Mouse (Mus musculus) mouse trophoblast stem cell (cell line): ENCODE results near the gene Mfsd1.

Source experiments
- in situ Hi-C, 2 experiments: fragments of 300-500 bp; cut with MseI, MboI; formaldehyde crosslinking; loops; 2 replicates in 1 of 2; 3 replicates in 1 of 2; pipeline ENCODE4 v1.15.1; 2025

Gene Mfsd1

DNA sequence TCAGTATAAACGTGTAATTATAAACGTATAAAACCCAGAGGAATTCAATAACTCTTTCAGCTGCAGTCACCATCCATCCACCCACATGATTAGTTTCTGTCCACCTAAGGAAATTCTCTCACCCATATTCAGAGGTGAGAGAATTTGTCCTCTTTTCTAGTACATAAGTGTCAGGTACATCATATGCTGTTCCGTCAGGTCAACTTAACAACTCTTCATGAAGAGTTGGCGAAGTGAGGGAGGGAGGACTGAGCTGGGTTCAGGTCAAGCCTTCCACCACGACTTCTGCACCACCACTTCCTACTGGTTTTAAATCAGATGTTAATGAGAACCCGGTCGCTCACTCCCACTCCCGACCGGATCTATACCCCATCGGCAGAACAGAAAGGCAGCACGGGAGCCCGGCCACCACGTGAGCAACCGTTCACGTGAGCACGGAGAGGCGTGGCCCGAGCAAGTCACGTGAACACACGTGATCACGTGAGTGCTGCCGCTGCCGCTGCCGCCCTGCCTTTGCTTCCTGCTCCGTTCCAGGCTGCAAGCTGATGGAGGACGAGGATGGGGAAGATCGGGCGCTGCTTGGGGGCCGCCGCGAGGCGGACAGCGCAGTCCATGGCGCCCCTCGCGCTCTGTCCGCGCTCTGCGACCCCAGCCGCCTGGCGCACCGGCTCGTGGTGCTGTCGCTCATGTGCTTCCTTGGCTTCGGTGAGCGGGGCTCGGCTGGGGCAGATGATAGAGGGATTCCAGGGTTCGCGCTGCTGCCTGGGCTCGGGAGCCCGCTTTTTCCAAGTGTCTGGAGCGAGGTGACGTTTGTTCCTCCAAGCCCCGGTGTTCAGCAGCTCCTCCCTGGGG lies at the start of gene Mfsd1:
Mfsd1 (plus strand) TSS at position 469 of the 852 bp plus-strand sequence.
- in situ Hi-C loops = no loop called here

DNA sequence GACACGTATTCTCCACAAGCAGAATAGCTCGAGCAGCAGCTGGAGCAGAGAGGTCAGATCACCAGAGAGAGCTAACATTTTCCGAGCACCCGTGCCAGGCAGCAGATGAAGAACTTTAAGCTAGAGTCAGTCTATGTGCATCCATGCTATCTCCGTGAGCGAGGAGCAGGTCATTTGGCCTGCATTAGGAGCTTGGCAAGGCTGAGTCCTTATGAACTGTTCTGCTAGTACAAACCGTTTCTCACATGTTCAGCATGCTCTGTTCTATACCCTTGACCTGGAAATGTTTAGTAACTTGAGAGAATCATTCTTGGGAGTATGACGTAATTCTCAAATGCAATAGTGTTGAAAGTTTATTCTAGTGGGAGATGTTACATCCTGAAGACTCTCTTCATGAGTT lies 38.9 kb upstream of the Mfsd1 start:
- in situ Hi-C loops = no loop called here

DNA sequence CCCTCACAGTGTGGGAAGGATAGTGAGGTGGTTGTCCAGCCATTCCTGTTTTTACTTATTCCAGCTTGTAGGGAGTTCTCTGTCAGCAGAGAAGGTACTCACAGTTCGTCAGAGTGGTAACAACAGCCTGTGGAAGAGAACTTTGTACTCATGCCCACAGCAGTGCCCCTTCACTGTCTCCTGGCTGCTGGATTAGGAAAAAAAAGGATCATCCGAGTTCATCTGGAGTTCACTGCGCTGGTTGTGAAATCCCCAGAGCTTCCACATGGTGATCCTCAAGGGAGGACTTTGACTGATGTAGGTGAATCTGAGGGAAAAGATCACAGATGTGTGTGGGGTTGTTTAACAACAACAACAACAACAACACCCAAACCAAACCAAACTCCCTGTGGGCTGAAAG lies 31.3 kb upstream of the Mfsd1 start:
- in situ Hi-C loops = loop anchor here in 1 of 2 experiments (25.0 kb wide), 1 partner anchor 189 kb away; the partner anchor contains the start of gene Mlf1

DNA sequence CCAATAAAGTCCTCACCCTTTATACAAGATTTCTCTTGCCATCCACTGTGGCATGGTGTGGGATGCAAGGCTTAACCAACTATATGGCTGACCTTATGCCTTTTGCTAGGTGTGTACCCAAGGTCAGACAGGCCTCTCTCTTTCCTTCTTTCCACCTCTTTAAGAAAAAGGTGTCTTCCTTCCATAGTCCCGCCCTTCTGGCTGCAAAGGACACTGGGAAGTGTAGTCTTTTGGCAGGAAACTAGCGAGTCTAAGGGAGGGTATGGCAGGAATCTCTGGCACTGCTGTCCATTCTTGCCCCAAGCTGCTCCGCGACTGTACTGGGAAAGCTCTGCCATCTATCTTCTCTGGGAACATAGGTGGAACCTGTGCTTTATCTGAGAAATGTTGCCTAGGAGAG lies 29.3 kb upstream of the Mfsd1 start:
- in situ Hi-C loops = loop anchor here in 1 of 2 experiments (25.0 kb wide), 1 partner anchor 191 kb away; the partner anchor contains the start of gene Mlf1

DNA sequence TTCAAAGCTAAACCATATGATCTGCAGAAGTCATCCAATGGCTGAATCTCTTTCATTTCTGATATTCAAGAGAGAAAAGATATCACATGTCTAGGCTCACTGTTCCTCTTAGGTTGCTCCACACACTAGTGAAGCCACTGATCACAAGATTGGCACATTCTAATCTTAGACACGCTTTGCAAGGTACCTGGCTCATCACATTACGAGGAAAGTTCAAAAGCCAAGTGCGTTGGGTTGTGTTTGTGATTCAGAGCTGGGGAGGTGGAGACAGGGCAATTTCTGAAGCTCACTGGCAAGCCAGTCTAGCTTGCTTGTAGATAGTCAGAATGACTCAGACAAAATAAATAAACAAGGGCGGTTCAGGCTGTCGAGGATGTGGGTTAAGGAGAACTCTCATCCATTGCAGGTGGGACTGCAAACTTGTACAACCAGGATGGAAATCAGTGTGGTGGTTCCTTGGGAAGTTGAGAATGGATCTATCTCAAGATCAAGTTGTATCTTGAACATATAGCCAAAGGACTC lies 28.6 kb upstream of the Mfsd1 start:
- in situ Hi-C loops = loop anchor here in 1 of 2 experiments (25.0 kb wide), 1 partner anchor 192 kb away; the partner anchor contains the start of gene Mlf1

DNA sequence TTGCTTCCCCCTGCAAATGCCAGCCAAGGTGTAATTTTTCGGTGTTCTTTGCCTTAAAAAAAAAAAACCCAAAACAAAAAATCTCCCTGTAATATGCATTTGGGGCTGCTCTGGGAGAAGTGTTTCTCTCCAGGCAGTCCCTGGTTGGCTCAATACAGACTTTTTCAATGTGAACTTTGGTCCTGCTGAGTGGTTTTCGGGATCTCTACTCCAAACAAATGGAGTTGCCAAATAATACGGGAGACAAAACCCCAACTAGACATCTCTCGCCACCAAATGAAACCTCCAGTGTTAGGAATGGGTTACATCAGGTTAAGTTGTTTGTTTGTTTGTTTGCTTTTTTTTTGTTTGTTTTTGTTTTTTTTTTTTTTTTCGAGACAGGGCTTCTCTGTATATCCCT lies 27.3 kb upstream of the Mfsd1 start:
- in situ Hi-C loops = loop anchor here in 1 of 2 experiments (25.0 kb wide), 1 partner anchor 193 kb away; the partner anchor contains the start of gene Mlf1

DNA sequence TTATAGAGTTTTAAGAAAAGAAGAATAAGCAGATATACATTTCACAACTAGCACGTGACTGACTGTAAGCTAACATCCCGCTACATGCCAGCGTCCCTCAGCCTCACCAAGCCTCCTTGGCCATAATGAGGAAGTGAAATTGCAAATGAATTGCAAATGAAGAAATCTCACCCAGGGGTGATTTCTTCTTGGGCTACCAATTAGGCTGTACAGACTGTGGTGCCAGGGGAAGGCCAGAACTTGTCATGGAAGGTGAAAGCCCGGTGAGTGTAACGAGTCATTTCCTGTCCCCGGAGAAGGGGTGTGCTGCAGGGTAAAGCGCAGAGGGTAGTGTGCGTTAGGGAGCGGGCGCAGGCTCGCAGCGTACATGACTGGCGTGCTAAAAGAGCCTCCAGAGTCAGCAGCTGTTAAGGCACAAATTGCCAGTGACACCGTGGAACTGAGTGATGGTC lies 25.3 kb upstream of the Mfsd1 start:
- in situ Hi-C loops = loop anchor here in 1 of 2 experiments (25.0 kb wide), 1 partner anchor 195 kb away; the partner anchor contains the start of gene Mlf1

DNA sequence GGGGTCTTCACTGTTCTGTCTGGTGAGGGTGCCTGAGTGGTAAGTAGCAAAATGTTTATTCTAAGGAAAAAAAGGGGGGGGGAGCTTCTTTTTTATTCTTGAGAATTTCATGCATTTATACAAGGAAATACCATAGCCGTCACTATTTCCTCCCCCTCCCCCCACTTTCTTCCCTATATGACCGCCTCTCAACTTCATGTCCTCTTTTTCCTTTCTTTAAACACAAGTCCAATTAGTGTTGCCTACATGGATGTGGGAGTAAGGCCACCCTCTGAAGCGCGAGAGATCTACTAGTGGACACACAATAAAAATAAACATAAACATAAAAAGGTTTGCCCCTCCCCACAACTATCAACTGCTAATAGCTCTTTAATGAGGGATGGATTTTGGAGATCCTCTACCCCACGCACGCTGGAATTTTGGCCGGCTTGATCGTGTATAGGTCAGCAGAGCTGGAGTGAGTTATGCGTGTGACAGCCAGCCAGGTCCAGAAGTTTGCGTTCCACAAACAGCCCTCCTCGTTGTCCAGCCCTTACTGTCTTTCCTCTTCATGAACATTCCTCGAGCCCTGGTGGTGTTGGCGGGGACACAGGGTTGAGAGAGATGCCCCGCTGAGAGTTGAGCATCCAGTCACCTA lies 24.7 kb upstream of the Mfsd1 start:
- in situ Hi-C loops = loop anchor here in 1 of 2 experiments (25.0 kb wide), 1 partner anchor 196 kb away; the partner anchor contains the start of gene Mlf1

DNA sequence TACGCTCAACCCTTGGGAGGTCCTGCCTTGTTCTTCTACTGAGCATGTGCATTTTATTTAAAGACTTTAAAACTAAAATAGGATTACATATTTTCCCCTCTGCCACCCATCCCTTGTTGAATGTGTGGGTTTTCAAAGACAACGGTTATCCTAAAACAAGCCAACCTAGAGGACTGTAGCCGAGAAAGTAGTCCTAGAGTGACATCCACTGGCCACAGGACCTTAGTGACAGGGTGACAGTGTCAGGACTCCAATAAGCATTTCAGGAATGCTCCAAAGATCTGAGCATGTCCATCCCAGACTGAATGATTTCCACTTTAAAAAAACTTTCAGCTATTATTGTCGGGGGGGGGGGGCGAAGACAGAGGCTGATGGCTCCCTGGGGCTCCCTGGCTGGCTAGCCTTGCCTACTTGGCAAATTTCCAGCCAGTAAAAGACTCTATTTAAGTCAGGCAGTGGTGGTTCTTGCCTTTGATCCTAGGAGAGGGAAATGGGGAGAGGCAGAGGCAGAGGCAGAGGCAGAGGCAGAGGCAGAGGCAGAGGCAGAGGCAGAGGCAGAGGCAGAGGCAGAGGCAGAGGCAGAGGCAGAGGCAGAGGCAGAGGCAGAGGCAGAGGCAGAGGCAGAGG lies 17.7 kb upstream of the Mfsd1 start:
- in situ Hi-C loops = loop anchor here (5.0 to 25.0 kb wide), 3 partner anchors 53 to 210 kb away; partner anchors contain the start of gene Mlf1 (in 1 of the 2)

DNA sequence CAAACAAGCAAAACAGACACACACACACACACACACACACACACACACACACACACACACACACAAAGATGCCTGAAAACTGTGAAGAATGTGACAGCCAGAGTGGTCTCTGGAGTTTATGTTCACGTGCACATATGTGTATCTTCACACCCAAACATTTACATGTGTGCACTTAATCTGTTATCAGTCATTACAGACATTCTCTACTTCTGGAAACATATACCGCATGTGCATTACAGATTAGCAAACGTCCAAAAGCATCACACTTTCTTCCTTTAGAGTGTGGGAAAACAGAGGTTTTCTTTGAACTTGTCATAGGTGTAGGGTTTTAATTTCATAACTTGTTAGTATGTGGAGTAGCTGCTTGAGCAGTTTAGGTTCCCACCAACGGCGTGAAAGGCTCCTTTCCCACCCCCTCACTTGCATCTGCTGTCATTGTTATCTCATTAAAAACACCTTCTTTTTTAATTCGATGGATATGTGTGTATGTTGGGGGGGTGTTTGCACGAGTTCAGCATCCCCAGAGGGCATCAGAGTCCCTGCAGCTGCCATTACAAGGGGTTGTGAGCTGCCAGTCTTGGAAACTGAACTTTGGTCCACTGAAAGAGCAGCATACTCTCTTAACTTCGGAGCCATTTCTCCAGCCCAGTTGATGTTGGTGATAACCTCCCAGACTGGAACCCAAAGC lies 16.9 kb upstream of the Mfsd1 start:
- in situ Hi-C loops = loop anchor here (5.0 to 25.0 kb wide), 3 partner anchors 53 to 211 kb away; partner anchors contain the start of gene Mlf1 (in 1 of the 2)

DNA sequence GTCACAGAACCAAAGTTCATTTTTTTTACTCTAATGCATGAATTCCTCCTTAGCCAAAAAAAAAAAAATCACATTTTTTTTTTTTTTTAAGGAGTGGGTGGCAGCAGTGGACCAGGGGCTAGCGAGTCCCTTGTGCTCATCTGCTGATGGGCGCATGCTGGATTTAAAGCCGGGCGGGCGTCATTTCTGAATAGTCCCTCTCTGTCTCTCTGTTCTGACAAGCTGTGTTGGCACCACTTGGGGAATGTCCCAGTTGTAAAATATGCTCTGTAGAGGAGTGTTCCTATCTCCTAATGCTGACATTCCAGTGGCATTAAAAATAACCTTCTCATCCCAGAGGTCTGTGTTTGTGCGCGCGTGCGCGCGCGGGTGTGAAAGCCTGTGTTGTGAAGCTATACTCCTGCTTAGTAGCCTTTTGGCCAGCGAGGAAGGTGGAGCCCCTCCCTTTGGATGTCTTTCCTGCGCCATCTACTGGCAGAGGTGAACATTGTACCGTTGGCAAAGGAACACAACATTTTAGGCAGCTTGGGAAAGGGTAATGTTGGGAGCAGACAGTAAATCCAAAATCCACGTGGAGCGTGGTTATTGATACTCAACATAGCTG lies 14.4 kb upstream of the Mfsd1 start:
- in situ Hi-C loops = loop anchor here (5.0 to 25.0 kb wide), 3 partner anchors 56 to 213 kb away; partner anchors contain the start of gene Mlf1 (in 1 of the 2)

DNA sequence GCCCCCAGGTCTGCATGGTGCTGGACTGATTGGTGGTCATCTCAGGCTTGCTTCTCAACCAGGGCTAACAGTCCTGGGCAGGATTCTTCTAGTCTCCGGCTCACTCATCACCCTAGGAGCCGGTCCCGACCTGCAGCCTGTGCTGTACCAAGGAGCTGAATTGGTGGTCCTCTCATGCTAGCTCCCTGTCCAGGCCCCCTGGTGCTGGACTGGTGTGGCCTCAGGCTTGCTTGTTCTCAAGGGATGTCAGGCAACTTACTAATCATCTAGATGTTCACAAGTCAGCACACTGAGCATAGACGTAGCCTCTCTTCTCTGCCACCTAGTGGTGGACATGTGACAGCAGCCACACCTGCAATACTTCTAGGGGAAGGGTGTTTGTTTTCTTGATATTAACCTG lies 9.6 kb upstream of the Mfsd1 start:
- in situ Hi-C loops = loop anchor here in 1 of 2 experiments (25.0 kb wide), 1 partner anchor 211 kb away; the partner anchor contains the start of gene Mlf1

DNA sequence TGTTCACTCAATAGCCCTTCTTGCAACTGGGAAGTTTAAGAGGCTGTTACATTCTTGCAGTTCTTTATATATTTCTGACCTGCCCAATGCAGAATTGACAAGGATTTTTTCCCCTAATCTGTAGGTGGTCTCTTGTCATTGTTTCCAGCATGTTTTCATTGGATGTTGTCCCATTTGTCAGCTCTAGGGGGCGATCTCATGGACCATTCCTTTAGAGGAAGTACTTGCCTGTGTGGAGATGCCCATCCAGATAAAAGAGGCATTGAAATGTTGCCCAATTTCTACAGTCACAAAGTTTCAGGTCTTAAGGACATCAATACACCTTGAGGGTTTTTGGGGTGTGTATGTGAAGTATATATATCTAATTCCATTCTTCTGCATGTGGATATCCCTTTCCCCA lies 9.0 kb upstream of the Mfsd1 start:
- in situ Hi-C loops = loop anchor here in 1 of 2 experiments (25.0 kb wide), 1 partner anchor 211 kb away; the partner anchor contains the start of gene Mlf1

DNA sequence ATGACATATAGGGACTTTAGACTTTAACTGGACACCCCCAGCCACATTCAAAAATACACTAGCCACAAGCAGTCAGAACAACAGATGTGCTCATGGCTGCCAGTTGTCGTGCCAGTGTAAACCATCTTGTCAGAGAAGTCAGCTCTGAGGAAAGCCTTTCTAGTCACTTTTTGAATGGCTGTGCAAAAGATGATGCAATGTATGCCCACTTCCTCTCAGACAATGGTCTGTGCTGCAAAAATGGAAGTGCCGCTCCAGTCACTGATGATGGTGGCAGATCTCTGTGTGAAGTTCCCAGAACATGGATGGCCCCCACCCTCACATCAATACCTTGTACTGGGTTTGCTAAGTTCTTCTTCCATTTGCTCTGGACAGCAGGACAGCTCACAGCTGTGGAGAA lies 6.3 kb upstream of the Mfsd1 start:
- in situ Hi-C loops = no loop called here

DNA sequence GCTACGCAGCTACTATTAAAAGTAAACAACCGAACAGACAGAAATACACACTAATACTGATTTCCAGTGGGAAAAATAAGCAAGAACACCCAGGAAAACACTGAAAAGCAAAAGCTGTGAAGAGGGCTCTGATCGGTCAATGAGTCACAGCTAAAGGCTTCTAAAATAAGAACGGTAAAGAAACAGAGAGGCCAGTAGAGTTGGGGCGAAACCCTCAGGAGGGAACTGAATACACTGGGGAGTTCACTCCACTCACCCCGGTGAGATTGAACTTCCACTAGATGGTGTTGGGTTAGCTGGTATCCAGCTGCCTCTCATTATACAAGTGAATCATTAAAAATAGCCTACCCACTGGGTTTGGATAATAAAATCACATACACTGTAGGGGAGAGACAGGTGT lies 5.8 kb upstream of the Mfsd1 start:
- in situ Hi-C loops = no loop called here

DNA sequence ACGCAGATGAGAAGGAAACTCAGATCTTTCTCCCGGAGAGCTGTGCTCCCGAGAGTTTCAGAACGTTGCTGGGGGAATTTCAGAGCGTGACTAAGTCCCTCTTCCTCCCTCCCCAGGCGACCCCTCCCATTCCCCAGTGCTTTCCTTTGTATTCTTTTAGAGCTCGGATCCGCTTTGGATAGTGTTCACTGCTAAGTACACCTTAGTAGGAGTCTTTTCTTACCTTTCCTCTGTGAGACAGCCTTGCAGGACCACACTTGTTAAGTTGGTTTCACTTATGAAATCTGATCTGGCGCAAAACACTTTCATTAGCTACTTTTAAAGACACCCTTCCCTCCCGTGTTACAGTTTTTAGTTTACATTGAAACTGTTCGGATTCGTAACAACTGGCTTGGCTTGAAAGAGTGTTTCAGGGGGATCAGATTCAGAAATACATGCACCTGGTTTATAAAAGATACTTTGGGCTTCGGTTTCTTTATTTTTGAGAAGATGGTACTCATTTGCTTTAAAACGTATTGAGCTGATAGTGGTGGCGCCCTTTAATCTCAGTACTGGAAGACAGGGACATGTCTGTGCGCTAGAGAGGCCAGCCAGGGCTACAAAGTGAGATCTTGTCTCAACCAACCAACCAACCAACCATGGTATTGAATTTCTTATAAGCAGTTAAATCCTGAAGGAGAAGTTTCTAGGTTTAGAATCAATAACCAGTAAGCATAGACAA lies 744 bp downstream of the Mfsd1 start:
- in situ Hi-C loops = no loop called here

DNA sequence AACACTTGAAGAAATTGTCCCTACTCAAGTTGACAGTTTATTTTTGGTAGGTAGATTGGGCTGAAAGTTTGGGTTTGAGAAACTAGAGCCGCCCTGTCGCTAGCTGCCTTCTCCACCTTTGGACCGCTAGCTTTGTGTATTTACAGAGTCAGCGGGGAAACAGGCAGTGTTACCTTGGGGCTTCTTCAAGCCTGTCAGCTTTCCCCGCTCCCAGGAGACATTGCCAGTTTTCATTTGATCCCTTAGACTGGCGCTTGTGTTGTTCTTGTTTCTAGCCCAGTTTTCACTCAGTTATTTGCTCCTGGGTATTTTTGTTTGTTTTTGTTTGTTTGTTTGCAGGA lies 1.3 kb downstream of the Mfsd1 start:
- in situ Hi-C loops = no loop called here

DNA sequence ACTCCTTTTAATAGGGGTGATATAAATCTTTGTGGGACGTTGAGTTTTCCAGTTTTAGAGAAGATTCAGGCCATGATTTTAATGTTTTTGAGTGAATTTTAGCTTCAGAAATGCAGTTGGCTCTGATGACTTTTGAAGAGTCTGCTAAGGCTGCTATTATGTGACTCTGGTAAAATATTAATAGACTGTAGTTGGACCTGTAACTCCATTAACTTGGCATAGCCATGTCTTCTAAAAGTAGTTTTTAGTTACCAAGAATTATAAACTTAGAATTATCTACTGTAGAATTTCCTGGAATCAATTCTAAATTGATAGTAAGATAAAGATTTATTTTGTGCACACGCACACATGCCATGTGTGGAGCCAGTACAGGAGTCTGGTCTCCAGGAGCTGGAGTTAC lies 4.0 kb downstream of the Mfsd1 start:
- in situ Hi-C loops = no loop called here

DNA sequence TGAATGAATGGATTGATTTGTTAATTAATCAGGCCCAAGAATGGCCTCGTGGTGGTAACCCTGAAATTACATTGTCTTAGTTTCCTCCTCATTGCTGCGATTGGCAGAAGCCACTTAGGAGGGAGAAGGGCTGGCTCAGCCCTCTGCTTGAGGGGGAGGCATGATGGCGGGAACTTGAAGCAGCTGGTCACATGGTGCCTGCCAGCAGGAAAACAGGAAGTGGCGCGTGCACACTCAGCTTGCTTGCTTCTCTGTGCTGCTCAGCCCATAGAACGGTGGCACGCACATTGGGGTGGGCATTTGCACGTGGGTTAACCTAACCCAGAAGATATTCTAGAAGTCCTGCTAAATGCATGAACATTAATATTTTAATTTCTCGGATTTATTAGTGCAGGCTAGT lies 4.9 kb downstream of the Mfsd1 start:
- in situ Hi-C loops = no loop called here
